Mouse (Mus musculus) right cerebral cortex, postnatal 14 days (tissue): ENCODE results near the gene Mctp2.
"Not testable (repeated sequence)": the region's sequence is repeated elsewhere in the genome, so short reads cannot be mapped to it uniquely, and the experiment has no call there.

Experiments used
- DNase-seq: peaks from one replicate; pipeline ENCODE4 v3.0.0; 2022

The Mctp2 gene

GRCm38 (mm10) chr7:72269994-72270393, 36.4 kb downstream of the Mctp2 start:
- DNase-seq = no peak

- no peak for DNase-seq
Measured at GRCm38 (mm10) chr7:72260766-72261655, 45.4 kb downstream of the Mctp2 start.

GRCm38 (mm10) chr7:72259045-72259444, 47.4 kb downstream of the Mctp2 start:
- no peak for DNase-seq

GRCm38 (mm10) chr7:72250326-72250725, 56.1 kb downstream of the Mctp2 start:
- DNase-seq = not testable (repeated sequence)

GRCm38 (mm10) chr7:72241269-72241668, 65.1 kb downstream of the Mctp2 start:
- DNase-seq = no peak

- no peak for DNase-seq
Measured at GRCm38 (mm10) chr7:72239782-72240493, 66.5 kb downstream of the Mctp2 start.

GRCm38 (mm10) chr7:72238575-72238974, 67.8 kb downstream of the Mctp2 start:
- DNase-seq = peak; percentile 71

GRCm38 (mm10) chr7:72234433-72234998, 71.9 kb downstream of the Mctp2 start:
- no peak for DNase-seq

GRCm38 (mm10) chr7:72231182-72231877, 75.1 kb downstream of the Mctp2 start:
- DNase-seq = no peak

GRCm38 (mm10) chr7:72229925-72230324, 76.5 kb downstream of the Mctp2 start:
- DNase-seq = no peak

GRCm38 (mm10) chr7:72223558-72223957, 82.8 kb downstream of the Mctp2 start:
- DNase-seq = no peak

- DNase-seq = no peak
Measured at GRCm38 (mm10) chr7:72222532-72222931, 83.9 kb downstream of the Mctp2 start.

- no peak for DNase-seq
Measured at GRCm38 (mm10) chr7:72218048-72218447, 88.4 kb downstream of the Mctp2 start.

GRCm38 (mm10) chr7:72215563-72216215, 90.7 kb downstream of the Mctp2 start:
- no peak for DNase-seq

GRCm38 (mm10) chr7:72210201-72210600, 96.2 kb downstream of the Mctp2 start:
- DNase-seq = no peak

GRCm38 (mm10) chr7:72209296-72209695, 97.1 kb downstream of the Mctp2 start:
- no peak for DNase-seq

GRCm38 (mm10) chr7:72206841-72207240, 99.6 kb downstream of the Mctp2 start:
- no peak for DNase-seq

GRCm38 (mm10) chr7:72195709-72196108, 110.7 kb downstream of the Mctp2 start:
- no peak for DNase-seq

- no peak for DNase-seq
Measured at GRCm38 (mm10) chr7:72193304-72193703, 113.1 kb downstream of the Mctp2 start.

- DNase-seq = no peak
Measured at GRCm38 (mm10) chr7:72181651-72182050, 124.8 kb downstream of the Mctp2 start.

GRCm38 (mm10) chr7:72169320-72169719, 137.1 kb downstream of the Mctp2 start:
- DNase-seq = no peak
